Mouse (Mus musculus) kidney, postnatal 25 days (tissue): Measurements from ENCODE around the gene Syt1.

Source experiments
- DNase-seq, 2 experiments: peaks; one replicate each; pipeline ENCODE4 v3.0.0; 2021; ENCODE audit warnings: mixed read lengths in 2 of 2

Gene Syt1

DNA sequence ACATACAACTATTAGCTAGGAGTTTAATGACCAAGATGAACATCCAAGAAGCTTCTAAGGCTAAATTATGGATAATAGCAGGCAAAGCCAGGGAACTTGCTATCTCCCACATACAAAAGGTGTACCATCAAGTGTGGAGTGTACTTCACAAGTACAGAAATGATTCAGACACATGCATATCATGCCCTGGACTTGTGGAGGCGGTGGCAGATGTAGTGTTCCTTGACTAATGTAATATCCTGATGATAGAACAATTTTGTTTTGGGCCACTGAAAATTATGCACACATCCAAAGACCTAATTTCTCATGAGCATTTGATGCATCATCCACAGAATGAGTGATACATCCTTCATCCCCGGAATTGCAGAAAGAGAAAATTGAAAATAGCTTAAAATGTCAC, 267.0 kb downstream of the Syt1 start:
- no peak for DNase-seq

DNA sequence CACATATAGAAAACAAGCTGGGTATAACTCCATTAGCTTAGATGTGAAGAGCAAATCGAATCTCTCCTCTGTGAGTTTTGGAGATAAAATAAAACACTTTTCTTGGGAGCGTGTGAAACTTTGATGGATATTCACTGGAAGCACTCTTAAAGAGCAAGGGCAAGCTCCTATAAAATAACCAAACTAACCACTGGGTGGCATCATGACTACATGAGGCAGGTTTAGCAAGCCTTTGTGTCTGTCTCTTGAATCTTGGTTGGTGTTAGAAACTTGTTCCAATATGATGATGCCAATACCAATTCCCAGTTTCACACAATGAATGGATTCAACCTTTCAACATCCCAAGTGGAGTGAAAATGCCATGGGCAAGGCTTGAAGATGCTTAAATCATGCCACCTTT, 276.8 kb downstream of the Syt1 start:
- DNase-seq, result peak in 1 of 2 experiments; percentile 3

- no peak for DNase-seq
These were observed 281.8 kb downstream of the Syt1 start for GRCm38 (mm10) chr10:108728961-108729360.

GRCm38 (mm10) chr10:108726391-108726790, 284.4 kb downstream of the Syt1 start:
- DNase-seq, result no peak

DNA sequence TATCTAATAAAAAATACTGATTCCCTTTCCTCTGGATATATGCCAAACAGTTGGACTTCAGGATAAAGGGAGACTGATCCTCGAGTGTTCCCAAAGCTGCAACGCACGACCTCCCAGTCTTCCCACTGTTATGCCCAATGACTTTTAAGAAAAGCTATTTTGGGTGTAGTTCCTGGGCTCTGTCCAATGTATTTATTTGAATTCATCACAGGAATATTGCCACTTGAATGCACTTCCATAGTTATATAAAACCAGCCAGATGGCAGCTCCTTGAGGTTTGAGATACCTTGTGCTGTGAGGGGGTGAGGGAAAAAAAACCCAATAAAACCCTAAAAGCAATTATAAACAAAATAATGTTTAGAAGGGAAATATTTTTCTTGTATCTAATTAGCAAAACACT, 285.9 kb downstream of the Syt1 start:
- DNase-seq, result no peak

DNA sequence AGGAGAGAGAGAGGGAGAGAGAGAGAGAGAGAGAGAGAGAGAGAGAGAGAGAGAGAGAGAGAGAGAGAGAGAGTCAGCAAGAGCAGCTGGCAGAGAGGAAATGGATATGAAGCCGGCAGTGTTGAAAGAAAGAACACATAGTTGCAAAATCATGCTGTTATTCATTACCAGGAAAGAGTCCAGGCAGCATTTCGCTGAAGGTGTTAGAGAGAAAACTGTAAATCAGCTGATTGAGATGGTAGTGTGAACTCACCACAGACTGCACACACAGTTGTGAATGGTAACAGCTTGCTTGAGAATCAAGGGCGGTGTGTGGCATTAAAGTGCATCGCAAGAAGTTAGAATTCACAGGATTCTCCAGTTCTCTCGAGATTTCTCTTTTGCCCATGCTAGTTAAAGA, 300.3 kb downstream of the Syt1 start:
- peak in 1 of 2 experiments; percentile 32 for DNase-seq

GRCm38 (mm10) chr10:108705658-108706057, 305.1 kb downstream of the Syt1 start:
- no peak for DNase-seq

DNA sequence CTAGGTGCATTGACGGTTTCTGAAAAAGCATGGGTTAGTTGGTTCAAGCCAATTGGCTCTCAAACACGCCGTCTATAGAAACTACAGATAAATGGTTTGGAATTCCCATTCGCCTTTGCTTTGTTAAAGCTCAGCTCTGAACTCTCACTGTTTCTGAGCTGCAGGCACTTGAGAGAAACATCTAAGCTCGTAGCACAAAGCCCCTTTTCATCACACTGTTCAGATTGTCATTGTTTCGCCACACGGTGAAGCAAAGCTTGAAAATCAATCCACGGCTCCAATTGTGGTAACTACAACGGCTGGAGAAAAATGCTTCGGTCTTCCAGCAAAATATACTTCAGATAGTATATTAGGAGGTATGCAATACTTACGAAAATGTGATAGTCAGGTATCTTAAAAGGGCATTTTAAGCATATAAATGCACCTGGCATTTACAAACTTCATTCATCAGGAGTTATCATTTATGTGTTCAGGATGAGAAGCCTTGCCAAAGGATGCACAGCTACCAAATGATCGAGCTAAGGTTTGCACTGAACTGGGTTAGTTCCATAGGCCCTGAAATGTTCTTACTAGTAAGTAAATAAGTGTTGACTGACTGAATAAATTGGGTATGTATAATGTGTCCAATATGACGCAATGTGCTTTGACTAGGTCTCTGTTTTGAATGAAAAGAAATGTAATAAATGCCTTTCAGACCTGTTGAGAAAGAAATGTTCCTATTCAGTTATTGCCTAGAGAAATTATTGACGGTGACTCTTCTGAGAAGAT, 309.2 kb downstream of the Syt1 start:
- DNase-seq, result no peak

- no peak for DNase-seq
These were observed 310.8 kb downstream of the Syt1 start, which contains the start of gene Gm5136 for GRCm38 (mm10) chr10:108699946-108700345. Gene Gm5136 (minus strand): TSS chr10:108700160.

DNA sequence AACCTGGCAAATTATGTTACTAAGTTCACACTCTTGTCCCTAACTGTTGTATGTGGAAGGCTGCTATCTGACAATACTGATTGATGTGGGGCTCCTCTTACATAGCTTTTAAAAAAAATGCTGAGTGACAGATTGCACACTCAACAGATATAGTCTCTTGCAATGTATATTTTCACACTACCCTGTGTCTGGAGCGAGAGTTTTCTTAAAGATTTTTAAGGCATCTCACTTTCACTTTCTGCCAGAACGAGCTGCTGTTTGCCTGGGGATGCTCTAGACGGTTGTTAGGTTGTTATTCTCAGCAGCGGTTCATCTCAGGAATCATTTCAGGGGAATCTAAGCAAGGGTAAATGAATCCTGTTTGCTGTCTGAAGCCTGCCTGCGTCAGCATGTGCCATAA, 313.7 kb downstream of the Syt1 start:
- DNase-seq, result no peak

- DNase-seq, result no peak
These were observed 319.8 kb downstream of the Syt1 start for GRCm38 (mm10) chr10:108690954-108691353.

- no peak for DNase-seq
These were observed 324.1 kb downstream of the Syt1 start for GRCm38 (mm10) chr10:108686696-108687095.

DNA sequence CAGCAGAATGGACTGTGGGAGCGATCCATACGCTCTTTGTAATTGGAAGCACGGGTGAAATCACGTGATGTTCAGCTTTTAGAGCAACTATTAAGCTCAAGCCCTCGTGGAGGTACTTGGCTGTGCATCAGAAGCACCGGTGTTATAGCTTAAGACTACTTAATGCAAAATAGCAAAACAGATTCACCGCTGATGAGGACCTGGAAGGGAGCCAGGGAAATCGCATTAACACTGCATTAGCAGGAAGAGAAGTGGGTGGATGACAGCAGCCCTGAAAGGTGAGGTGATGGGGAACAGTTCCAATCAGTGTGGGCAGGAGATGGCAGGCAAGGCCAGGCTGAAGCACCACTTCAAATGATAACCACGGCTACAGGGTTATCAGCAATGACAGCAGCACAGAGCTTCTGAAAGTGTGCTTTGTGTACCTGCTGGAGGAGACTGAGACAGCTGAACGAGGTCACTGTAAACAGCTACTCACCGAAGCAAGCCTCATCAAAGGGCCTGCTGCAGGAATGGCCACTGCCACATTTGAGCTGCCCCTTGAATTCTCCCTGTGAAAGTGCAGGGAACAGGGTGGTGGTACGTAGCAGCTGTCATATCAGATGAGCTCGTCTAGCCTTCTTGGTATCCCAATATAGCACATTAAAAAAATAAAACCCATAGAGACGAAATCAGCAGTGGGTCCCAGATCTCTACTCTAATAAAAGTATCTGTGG, 330.9 kb downstream of the Syt1 start:
- DNase-seq, result peak in 1 of 2 experiments; percentile 30

- no peak for DNase-seq
These were observed 333.7 kb downstream of the Syt1 start for GRCm38 (mm10) chr10:108677053-108677452.

GRCm38 (mm10) chr10:108668944-108669343, 341.8 kb downstream of the Syt1 start:
- no peak for DNase-seq

DNA sequence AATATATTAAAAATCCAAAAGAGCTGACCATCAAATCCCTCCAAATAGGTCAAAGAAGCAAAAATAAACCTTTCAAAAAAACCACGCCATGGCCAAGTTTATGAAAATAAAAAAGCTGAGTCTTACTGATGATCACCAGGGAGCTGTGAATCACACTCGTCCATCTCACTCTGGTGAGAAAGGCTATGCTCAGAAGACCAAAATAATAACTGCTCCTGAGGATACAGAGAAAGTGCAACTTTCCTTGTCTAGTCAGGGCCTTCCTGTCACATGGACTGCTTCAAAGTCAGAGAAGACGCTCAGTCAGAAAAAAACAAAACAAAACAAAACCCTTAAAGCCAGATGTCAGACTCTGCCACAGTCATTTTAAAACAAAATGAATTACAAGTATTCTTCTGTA, 350.5 kb downstream of the Syt1 start:
- no peak for DNase-seq

- DNase-seq, result no peak
These were observed 352.5 kb downstream of the Syt1 start for GRCm38 (mm10) chr10:108658300-108658699.

GRCm38 (mm10) chr10:108657669-108658068, 353.1 kb downstream of the Syt1 start:
- DNase-seq, result no peak

- no peak for DNase-seq
These were observed 353.9 kb downstream of the Syt1 start for GRCm38 (mm10) chr10:108656898-108657297.

DNA sequence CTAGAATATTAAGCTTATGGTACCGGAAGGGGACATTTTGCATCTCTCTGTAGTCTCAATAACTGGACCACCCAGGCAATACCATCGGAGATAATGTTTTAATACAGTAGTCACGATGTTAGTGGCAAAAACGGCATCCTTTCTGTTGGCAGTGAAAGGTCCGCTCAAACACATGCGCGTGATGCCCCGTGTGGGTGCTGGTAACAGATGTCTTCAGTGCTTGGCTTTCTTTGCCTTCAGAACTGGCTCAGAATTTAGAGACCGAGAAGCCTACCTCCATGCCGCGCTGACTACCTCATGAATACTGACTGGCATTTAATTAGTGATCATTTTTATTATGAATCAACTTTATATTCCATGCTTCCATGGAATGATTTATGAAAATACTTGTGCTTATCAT, 355.7 kb downstream of the Syt1 start:
- DNase-seq, result no peak

DNA sequence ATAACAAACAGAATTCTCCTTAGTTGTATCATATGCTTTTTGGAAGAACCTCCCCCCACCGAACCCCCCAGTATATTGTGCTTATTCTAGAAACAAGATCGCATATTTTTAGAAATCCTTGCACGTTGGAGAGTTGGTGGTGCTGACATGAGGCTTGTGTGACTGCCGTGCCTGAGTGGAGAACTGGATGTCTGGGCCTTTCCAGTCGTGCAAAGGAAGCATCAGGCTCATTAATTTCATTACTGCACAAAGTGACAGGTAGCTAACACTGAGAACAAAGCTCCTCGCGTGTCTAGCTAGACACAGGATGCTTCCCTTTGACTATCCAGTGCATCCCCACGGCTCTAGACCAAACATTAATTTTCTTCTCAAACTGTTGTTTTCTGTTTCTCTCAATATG, 358.0 kb downstream of the Syt1 start:
- DNase-seq, result no peak

DNA sequence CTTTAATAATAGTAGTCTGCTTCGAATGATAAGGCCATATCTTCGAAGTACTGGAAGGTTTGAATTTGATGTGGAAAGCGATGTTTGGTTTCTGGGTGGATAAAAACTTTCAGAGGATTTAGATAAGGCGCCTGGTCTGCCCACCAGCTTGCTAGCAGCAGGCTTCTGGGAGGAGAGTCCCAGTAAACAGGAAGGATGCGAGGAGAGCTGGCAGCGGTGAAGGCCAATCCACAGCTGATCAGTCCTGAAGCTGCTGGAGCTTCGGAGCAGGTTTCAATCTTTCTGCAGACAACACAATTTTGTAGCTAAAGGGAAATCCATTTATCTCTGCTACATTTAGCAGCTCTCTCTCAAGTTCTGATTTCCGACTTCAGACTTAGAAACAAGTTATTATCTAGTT, 358.7 kb downstream of the Syt1 start:
- DNase-seq, result no peak

DNA sequence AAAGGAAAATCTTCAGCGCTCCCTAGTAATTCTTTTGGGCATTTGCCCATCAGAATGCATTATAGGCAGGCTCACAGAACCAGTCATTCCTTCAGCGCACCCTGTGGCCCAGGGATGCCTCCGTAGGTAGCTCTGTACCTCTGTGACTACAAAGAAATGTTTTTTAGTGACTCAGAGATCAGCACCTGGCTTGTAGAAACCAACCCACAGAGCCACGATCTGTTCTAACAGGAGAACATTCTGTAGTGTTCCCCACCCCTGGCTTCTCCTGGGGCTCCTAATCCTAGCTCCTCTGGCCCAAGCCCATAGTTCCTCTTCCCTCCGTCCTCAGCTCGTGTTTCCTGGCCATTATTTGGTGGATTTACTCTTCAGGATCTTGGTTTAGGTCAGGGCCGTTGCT, 361.6 kb downstream of the Syt1 start:
- DNase-seq, result no peak

DNA sequence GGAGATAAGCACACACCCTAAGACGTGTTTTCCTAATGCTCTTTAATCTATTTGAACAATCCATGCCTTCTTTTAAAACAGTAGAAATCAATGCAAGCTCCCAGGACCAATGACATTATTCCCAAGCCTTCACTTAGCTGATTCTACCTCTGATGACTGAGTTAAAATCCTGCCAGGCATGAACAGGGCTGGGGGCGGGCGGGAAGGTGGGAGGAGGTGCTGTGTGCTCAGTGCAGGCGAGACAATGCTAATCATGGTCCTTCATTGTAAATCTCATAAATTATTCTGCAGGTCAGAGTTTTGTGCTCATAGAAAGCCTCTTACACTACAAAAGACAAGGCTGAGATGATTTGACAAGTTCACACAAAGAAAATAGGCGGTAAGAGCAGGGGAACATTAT, 366.9 kb downstream of the Syt1 start:
- no peak for DNase-seq
